Mouse (Mus musculus) intestine, embryonic 16.5 days (tissue): ENCODE data around the gene Acyp2. TPM values are rescaled to one million over a fixed set of nuclear protein-coding genes. Genes with fewer than 3 reads are reported as not detected.

Experiments used
- ATAC-seq: fragments of 200-750 bp; cut with Nextera tagmentation; 2 replicates; pipeline ENCODE4 v1.8.0; 2017; ENCODE audit warnings: moderate TSS enrichment, moderate library complexity
- H3K27ac ChIP-seq: fragments of 300-500 bp; sonication (generic); 2 replicates; pipeline ENCODE4 v1.5.1; 2014; ENCODE audit warnings: mild to moderate bottlenecking, low read length
- H3K27me3 ChIP-seq: fragments of 300-500 bp; sonication (generic); replicated peaks from 2 replicates; pipeline ENCODE4 v1.6.1; 2014; ENCODE audit warnings: low read length, control low read depth, mixed read lengths; ENCODE audit not compliant: control insufficient read depth, insufficient read depth
- H3K36me3 ChIP-seq: fragments of 300-500 bp; sonication (generic); 2 replicates; pipeline ENCODE4 v1.6.1; 2014; ENCODE audit warnings: low read length, control low read depth; ENCODE audit not compliant: control insufficient read depth, insufficient read depth
- H3K4me1 ChIP-seq: fragments of 300-500 bp; sonication (generic); 2 replicates; pipeline ENCODE4 v1.6.1; 2014; ENCODE audit warnings: low read length, control low read depth, mixed read lengths; ENCODE audit not compliant: control insufficient read depth, insufficient read depth
- H3K4me2 ChIP-seq: fragments of 300-500 bp; sonication (generic); 2 replicates; pipeline ENCODE4 v1.6.1; 2014; ENCODE audit warnings: low read depth, low read length, control low read depth
- H3K4me3 ChIP-seq: fragments of 300-500 bp; sonication (generic); 2 replicates; pipeline ENCODE4 v1.5.1; 2014; ENCODE audit warnings: mild to moderate bottlenecking, low read length
- H3K9ac ChIP-seq: fragments of 300-500 bp; sonication (generic); 2 replicates; pipeline ENCODE4 v1.6.1; 2014; ENCODE audit warnings: low read depth, low read length
- H3K9me3 ChIP-seq: fragments of 300-500 bp; sonication (generic); 2 replicates; pipeline ENCODE4 v1.6.1; 2016; ENCODE audit warnings: low read length, control low read depth; ENCODE audit not compliant: control insufficient read depth
- WGBS: fragments of 180-500 bp; shearing (Covaris S2); extraction: QIAGEN DNeasy Blood & Tissue Kit; methylation state at CpG from one replicate; pipeline ENCODE4 v1.1.7; 2014; 5-methylcytosine and 5-hydroxymethylcytosine counted together
- polyA plus RNA-seq: library from polyadenylated mRNA; unstranded; fragments of >200 nt; fragmentation: Nextera tagmentation; extraction: Ambion mirVana; gene quantifications from 2 replicates; pipeline ENCODE4 v1.2.1, GENCODE M21; 2015

Gene Acyp2
- polyA plus RNA-seq, 1 experiment from 2014 or later, result 6.4 TPM

DNA sequence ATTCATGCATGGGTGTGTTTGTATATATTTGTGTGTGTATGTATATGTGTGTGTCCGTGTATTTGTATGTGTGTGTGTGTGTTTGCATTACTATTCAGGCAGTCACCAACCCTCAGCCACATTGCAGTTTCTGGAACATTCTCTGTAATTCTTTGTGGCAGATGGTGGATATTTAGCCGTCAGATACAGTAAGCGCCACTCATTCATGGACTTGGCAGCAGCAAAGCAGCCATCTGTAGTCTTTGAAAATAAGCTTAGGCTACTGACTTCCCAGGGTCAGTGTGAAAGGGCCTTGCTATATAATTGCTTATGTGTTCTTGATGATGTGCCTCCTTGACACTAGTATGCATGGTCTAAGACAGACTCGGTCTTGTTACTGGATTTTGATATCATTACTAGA is 141.2 kb downstream of the Acyp2 start:
- WGBS, result 89% methylated on average over 4 of the region's 4 CpGs
- H3K4me2 ChIP-seq, result no peak overlapping the region
- no peaks in the 10 kb centered on the region for H3K9me3 ChIP-seq
- H3K4me1 ChIP-seq, result no peaks in the 10 kb centered on the region
- no peak overlapping the region for H3K9ac ChIP-seq
- no peak for ATAC-seq
- H3K4me3 ChIP-seq, result no peak overlapping the region
- no peak overlapping the region for H3K27ac ChIP-seq
- no peaks in the 10 kb centered on the region for H3K36me3 ChIP-seq
- no peaks in the 10 kb centered on the region for H3K27me3 ChIP-seq

- no peak overlapping the region for H3K27ac ChIP-seq
- no peak overlapping the region for H3K4me2 ChIP-seq
- H3K4me3 ChIP-seq, result no peak overlapping the region
- no peaks in the 10 kb centered on the region for H3K36me3 ChIP-seq
- H3K27me3 ChIP-seq, result no peaks in the 10 kb centered on the region
- no peaks in the 10 kb centered on the region for H3K4me1 ChIP-seq
- no peaks in the 10 kb centered on the region; the same call in 1 of the 2 replicates for H3K9me3 ChIP-seq
- ATAC-seq, result no peak
- 63% methylated on average over 3 of the region's 3 CpGs for WGBS
- no peak overlapping the region for H3K9ac ChIP-seq
These were observed 150.5 kb downstream of the Acyp2 start for GRCm38 (mm10) chr11:30498738-30499355.

DNA sequence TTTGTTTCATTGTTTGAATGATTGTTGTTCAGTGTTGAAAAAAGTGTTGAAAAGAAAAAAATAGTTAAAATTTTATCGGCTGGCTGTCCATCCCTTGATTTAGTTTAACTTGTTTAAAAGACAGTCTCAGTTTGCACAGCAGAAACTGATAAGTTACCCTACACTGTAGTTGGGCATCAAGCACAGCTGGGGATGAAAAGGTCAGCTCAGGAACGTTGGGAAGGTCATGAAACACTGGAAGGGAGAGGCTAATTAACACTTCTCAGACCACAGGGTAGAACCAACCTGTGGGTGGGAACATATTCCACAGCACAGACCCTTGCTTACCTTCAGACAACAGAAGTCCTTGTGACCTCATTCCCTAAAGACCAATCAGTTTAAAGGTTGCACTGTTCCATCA is 152.2 kb downstream of the Acyp2 start:
- WGBS, result 63% methylated on average over 2 of the region's 2 CpGs
- Histone ChIP-seq H3K9me3 (no peaks in the 10 kb centered on the region; the same call in 1 of the 2 replicates), H3K27me3 (no peaks in the 10 kb centered on the region), H3K36me3 (no peaks in the 10 kb centered on the region), H3K27ac (no peak overlapping the region), H3K4me1 (no peaks in the 10 kb centered on the region), H3K9ac (no peak overlapping the region), H3K4me3 (no peak overlapping the region), H3K4me2 (no peak overlapping the region)
- ATAC-seq, result no peak

DNA sequence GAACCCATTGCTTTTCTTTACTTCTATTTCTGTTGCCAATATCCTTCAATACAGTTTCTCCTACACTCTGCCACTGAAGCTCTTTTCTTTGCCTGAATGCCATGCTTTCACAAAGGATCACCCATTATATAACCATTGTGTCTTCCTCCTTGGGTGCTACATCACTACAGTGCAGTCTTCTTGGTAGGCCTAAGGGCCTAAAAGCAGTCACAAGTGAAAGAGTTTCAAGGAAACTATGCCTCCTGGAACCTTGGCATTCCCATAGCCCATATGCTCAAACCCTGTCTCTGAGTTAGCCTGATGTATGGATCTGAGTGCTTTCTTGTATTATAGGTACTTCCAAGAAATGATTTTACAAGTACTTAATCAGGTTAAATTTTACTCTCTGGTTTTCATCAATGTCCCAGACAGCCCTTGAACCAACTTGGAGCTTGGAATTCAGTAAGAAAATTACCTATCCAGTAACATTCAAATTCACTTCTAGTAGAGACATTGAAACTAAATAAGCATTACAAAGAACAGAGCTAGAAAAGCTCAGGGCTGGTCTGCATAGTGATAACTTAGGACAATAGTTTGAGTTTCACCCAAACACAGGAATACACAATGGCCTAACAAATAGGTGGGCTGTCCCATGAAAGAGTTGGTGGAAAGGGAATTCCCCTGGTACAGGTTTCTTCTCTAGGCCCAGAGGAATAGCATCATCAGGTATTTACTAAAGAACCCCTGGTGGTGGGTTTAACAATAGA is 157.7 kb downstream of the Acyp2 start:
- Histone ChIP-seq H3K27me3 (no peaks in the 10 kb centered on the region), H3K27ac (no peak overlapping the region), H3K36me3 (no peaks in the 10 kb centered on the region), H3K4me2 (no peak overlapping the region), H3K9ac (no peak overlapping the region), H3K4me1 (no peaks in the 10 kb centered on the region), H3K9me3 (no peaks in the 10 kb centered on the region), H3K4me3 (no peak overlapping the region)
- ATAC-seq, result no peak

- Histone ChIP-seq H3K4me1 (no peaks in the 10 kb centered on the region), H3K36me3 (no peaks in the 10 kb centered on the region), H3K4me3 (no peak overlapping the region), H3K9me3 (no peaks in the 10 kb centered on the region), H3K4me2 (no peak overlapping the region), H3K9ac (no peak overlapping the region), H3K27me3 (no peaks in the 10 kb centered on the region), H3K27ac (no peak overlapping the region)
- whole genome bisulfite sequencing, result 71% methylated on average over 10 of the region's 10 CpGs
- no peak for ATAC-seq
These were observed 161.2 kb downstream of the Acyp2 start for GRCm38 (mm10) chr11:30488183-30488582.

DNA sequence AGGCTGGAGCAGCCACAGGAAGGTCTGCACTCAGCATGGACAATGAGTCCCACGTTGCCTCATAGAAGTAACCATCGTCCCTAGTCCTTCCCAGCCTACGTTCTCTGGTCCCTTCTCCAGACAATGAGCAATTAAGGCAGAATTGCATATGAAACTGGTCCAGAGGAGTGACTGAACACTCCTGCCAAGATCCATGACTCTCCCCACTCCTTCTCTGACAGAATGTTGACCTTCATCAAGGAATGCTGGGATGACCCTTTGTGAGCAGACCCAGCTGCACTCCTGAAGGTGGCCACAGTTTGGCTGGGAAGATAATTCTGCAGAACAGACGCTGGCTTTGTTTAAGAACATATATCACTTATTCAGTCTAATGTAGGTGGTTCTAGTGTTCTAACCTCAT is 166.1 kb downstream of the Acyp2 start:
- no peaks in the 10 kb centered on the region for H3K4me1 ChIP-seq
- H3K27me3 ChIP-seq, result no peaks in the 10 kb centered on the region
- no peaks in the 10 kb centered on the region for H3K9me3 ChIP-seq
- 68% methylated on average over 4 of the region's 4 CpGs for WGBS
- no peak overlapping the region for H3K4me3 ChIP-seq
- H3K27ac ChIP-seq, result no peak overlapping the region
- no peaks in the 10 kb centered on the region for H3K36me3 ChIP-seq
- ATAC-seq, result no peak
- no peak overlapping the region for H3K9ac ChIP-seq
- H3K4me2 ChIP-seq, result no peak overlapping the region

DNA sequence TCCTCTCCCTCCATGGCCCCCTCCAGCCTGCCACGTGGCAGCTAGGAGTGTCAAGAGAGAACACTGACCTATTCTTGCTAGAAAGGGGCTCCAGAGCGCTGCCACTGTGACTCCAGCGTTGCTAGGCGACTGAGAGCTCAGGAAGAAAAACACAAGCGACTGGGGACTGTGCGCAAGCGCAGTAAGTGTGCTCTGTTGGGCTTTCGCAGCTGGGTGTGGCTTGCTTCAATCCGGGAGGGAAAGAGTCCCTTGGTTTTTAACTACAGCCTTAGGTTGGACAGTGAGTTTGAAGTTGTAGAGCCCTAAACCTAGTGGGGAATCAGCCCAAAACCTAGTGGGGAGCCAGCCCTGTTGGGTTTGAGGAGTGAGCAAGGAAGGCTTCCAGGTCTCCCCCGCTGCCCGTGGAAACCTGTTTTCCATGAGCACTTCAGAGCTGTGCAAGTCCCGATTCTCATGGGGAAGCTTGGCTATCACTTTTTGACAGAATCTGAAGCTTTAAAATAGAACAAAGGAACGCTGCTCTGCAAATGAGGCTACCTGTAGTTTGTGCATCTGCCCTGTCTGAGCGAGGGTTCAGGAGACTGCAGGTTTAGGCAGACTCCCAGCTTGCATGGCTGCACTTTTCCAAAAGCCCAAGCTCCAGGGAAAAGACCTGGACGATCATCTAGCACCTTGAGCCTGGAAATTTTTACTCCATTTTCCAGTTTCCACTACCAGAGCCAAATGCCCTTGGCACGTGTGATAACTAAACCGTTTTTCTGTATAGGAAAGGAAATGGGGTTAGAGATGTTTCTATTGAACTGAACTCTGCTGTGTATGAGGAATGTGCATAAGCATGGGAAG is 177.4 kb downstream of the Acyp2 start, which contains the start of gene 4930505A04Rik:
Gene 4930505A04Rik (minus strand): TSS at position 77 of the 843 bp plus-strand sequence.
- Histone ChIP-seq H3K9ac (peak within 1 kb of the TSS; percentile 71), H3K27ac (peak within 1 kb of the TSS; percentile 65), H3K9me3 (no peaks in the 10 kb centered on the region), H3K4me2 (peak within 1 kb of the TSS; percentile 78), H3K36me3 (no peaks in the 10 kb centered on the region), H3K27me3 (no peaks in the 10 kb centered on the region), H3K4me1 (peaks cover 14% of the 10 kb centered on the region), H3K4me3 (peak within 1 kb of the TSS; percentile 57)
- WGBS, result 5% methylated on average over 17 of the region's 17 CpGs
- peak; percentile 98 for ATAC-seq

DNA sequence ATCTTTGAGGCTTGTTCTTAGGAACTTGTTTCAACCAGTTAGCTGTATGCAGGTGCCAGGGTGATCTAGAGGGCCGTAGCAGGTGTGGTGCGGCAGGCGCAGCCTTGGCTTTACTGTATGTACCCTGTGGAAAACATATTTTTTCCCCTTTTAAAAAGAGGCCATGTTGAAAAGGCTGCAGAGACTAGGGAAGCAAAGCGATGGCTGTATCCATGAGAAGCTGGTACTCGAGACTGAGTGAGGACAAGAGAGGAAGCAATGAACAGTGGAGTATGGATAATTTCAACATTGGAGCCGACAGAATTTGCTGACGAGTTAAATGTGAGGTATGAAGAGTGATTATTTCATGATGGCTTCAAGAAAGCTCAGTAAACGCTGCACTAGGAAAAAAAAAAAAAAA is 178.2 kb downstream of the Acyp2 start:
- no peaks in the 10 kb centered on the region for H3K36me3 ChIP-seq
- H3K4me3 ChIP-seq, result peak overlapping the region; percentile 57
- H3K27me3 ChIP-seq, result no peaks in the 10 kb centered on the region
- H3K4me2 ChIP-seq, result peak overlapping the region; percentile 78
- peak; percentile 26 for ATAC-seq
- no peaks in the 10 kb centered on the region for H3K9me3 ChIP-seq
- WGBS, result 54% methylated on average over 8 of the region's 8 CpGs
- no peak overlapping the region for H3K27ac ChIP-seq
- peak overlapping the region; percentile 71; the same call in 1 of the 2 replicates for H3K9ac ChIP-seq
- H3K4me1 ChIP-seq, result peaks cover 14% of the 10 kb centered on the region
